Mouse (Mus musculus): ENCODE measurements at regions not wholly inside any gene's neighbourhood (a gene's known extent, or its start where the extent isn't known, plus 50 kb on each side); places are given as distances from the start of the nearest gene placed in this dataset.

GRCm38 (mm10) chr17:16571403-16571802, 492.5 kb upstream of the Zfp960 start:
- 53% methylated on average over 5 of the region's 5 CpGs for WGBS
- H3K9me3 ChIP-seq = no peaks in the 10 kb centered on the region
- H3K4me1 ChIP-seq = no peaks in the 10 kb centered on the region
- no peak overlapping the region for H3K4me3 ChIP-seq
- no peaks in the 10 kb centered on the region for H3K36me3 ChIP-seq
- no peak for DNase-seq (ENCODE audit: low spot score)
- H3K27ac ChIP-seq = no peak overlapping the region
- H3K27me3 ChIP-seq (ENCODE audit: insufficient read depth, poor library complexity, severe bottlenecking) = no peaks in the 10 kb centered on the region

DNA sequence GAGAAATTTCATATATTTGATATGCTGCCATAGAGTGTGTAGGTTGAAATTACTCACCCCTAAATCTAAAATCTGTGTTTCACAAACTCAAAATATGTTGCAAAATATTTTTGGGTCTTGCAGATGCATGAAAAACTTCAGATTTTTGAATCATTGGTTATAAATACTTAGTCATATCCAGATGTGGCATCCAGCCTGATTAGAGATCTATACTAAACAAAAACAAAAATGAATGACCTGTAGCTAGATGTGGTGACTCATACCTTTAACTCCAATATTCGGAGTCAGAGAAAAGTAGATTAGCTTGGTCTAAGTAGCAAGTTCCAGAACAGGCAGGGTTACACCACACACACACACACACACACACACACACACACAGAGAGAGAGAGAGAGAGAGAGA, 475.1 kb upstream of the Zfp960 start:
- no peak overlapping the region for H3K4me3 ChIP-seq
- 68% methylated on average over 1 of the region's 1 CpGs for WGBS
- no peaks in the 10 kb centered on the region for H3K4me1 ChIP-seq
- no peaks in the 10 kb centered on the region for H3K36me3 ChIP-seq
- no peak for DNase-seq (ENCODE audit: low spot score)
- H3K9me3 ChIP-seq = no peaks in the 10 kb centered on the region
- H3K27ac ChIP-seq = no peak overlapping the region
- no peaks in the 10 kb centered on the region for H3K27me3 ChIP-seq (ENCODE audit: insufficient read depth, poor library complexity, severe bottlenecking)

DNA sequence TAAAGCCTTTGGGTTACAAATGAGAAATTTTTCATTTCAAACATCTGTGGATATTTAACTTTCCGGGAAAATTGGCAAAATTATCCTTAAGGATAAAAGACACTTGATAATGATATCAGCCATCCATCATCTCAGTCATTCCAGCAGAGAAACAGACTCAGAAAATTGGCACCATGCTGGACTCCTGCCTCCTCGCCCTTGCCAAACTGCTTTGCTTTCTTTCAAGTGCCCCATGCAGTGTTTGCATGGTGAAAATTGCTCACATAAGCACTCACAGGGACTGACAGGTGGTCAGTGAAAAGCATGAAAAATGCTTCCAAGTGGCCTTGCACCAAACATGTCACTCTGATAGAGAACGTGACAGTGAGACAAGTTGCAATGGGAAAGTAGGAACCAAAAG, 464.2 kb upstream of the Zfp960 start:
- Histone ChIP-seq H3K27ac (no peak overlapping the region), H3K4me3 (no peak overlapping the region), H3K36me3 (no peaks in the 10 kb centered on the region), H3K4me1 (no peaks in the 10 kb centered on the region), H3K9me3 (no peaks in the 10 kb centered on the region), H3K27me3 (ENCODE audit: insufficient read depth, poor library complexity, severe bottlenecking) (no peaks in the 10 kb centered on the region)
- no peak for DNase-seq (ENCODE audit: low spot score)
- 51% methylated on average over 3 of the region's 3 CpGs for WGBS

DNA sequence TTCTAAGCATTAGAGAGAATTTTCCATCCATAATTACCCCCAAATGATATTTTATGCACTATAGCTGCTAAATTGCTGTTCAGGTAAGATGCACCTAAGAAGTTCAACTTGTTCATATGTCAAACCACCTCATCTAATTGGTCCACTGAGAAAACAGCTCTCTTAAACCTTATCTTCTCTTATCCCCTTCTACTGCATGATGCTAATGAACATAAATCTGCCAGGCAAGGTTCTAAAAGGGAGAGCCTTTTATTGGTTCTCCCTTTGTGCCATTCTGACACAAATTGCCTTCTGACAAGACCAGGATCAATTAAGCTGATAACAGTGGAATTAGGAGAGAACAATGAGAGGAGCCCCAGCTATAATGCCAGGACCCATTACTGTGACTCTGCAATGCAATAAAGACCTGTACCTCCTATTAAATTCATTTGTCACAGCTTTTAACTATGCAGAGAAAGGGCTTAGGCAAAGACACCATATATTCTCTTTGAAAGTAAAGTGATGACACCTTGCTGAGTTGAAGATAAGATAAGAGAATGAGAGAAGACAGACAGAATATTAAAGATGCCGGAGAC, 451.4 kb upstream of the Zfp960 start:
- Histone ChIP-seq H3K4me1 (no peaks in the 10 kb centered on the region), H3K27me3 (ENCODE audit: insufficient read depth, poor library complexity, severe bottlenecking) (no peaks in the 10 kb centered on the region), H3K27ac (no peak overlapping the region), H3K9me3 (no peaks in the 10 kb centered on the region), H3K4me3 (no peak overlapping the region), H3K36me3 (no peaks in the 10 kb centered on the region)
- 58% methylated on average over 1 of the region's 1 CpGs for WGBS
- no peak for DNase-seq (ENCODE audit: low spot score)

DNA sequence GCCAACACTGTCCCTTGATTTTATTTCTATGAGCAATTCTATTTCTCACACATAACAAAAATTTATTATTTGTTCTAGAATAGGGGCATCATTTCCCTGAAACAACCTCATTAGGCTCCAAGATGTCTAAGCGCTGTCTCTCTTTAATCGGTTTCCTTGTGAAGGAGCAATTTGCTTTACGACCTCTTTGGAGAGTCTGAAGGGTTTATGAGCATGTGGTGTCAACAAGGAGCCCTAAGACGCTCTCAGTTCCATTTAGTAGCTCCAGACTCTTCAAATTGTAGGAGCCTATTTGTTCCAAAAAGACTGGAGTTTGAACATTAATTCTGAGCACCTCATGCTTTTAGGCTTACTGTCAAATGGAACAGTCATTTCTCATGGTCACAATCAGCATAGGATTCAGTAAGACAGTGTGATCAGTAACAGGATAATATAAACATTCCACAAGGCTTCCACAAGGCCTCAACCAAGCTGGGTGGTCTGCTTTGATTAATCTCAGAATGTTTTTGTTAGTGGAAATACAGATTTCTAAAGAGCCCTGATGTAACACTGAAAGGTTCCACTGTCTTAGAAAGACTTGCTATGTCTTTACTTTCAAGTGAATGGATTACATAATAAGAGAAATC, 441.9 kb upstream of the Zfp960 start:
- H3K36me3 ChIP-seq = no peaks in the 10 kb centered on the region
- H3K4me3 ChIP-seq = no peak overlapping the region
- no peak for DNase-seq (ENCODE audit: low spot score)
- H3K4me1 ChIP-seq = no peaks in the 10 kb centered on the region
- 80% methylated on average over 4 of the region's 4 CpGs for WGBS
- H3K9me3 ChIP-seq = no peaks in the 10 kb centered on the region
- no peak overlapping the region for H3K27ac ChIP-seq
- H3K27me3 ChIP-seq (ENCODE audit: insufficient read depth, poor library complexity, severe bottlenecking) = no peaks in the 10 kb centered on the region

DNA sequence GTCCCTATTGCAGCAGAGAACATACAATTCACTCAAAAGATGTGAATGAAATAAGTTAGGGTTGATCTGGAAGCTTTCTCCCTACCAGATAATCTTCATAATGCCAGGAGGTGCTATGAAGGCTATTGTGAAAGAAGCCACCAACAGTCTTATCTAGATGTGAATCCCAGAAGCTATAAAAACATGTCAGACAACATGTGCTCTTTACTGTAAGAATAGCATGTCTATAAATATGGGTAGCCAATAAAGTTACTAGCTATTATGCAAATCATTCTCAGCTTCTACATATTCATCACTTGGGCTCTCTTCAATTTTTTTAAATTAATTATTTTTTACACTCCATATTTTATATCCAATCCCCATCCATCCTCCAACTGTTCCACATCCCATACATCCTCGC, 434.1 kb upstream of the Zfp960 start:
- H3K4me3 ChIP-seq = no peak overlapping the region
- no peak overlapping the region for H3K27ac ChIP-seq
- DNase-seq (ENCODE audit: low spot score) = no peak
- H3K27me3 ChIP-seq (ENCODE audit: insufficient read depth, poor library complexity, severe bottlenecking) = no peaks in the 10 kb centered on the region
- H3K4me1 ChIP-seq = no peaks in the 10 kb centered on the region
- H3K36me3 ChIP-seq = no peaks in the 10 kb centered on the region
- no peaks in the 10 kb centered on the region for H3K9me3 ChIP-seq
- WGBS = 60% methylated on average over 1 of the region's 1 CpGs

DNA sequence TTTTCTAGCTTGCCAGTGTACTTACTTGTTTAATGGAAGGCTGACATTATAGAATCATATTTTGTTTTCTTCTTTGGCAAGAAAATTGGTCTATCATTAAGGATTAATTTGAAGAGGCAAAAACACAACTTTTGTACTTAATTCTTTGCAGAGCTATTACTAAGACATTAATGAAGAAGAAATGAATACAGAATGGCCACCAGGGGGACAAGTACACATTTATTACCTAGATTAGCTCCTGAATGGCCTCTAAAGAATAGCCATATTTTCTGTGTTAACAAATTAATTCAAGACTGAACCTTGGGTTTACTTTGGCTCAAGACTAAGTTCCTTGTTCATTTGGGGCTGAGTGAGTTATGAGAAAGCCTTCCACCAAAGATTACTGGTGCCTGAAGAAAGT, 430.5 kb upstream of the Zfp960 start:
- no peaks in the 10 kb centered on the region for H3K27me3 ChIP-seq (ENCODE audit: insufficient read depth, poor library complexity, severe bottlenecking)
- no peak for DNase-seq (ENCODE audit: low spot score)
- no peaks in the 10 kb centered on the region for H3K9me3 ChIP-seq
- H3K36me3 ChIP-seq = no peaks in the 10 kb centered on the region
- H3K27ac ChIP-seq = no peak overlapping the region
- H3K4me3 ChIP-seq = no peak overlapping the region
- H3K4me1 ChIP-seq = no peaks in the 10 kb centered on the region

GRCm38 (mm10) chr17:16637463-16637862, 426.4 kb upstream of the Zfp960 start:
- DNase-seq (ENCODE audit: low spot score) = no peak
- Histone ChIP-seq H3K27ac (no peak overlapping the region), H3K4me1 (no peaks in the 10 kb centered on the region), H3K36me3 (no peaks in the 10 kb centered on the region), H3K9me3 (no peaks in the 10 kb centered on the region), H3K4me3 (no peak overlapping the region), H3K27me3 (ENCODE audit: insufficient read depth, poor library complexity, severe bottlenecking) (no peaks in the 10 kb centered on the region)

GRCm38 (mm10) chr17:16647942-16648341, 416.0 kb upstream of the Zfp960 start:
- no peaks in the 10 kb centered on the region for H3K36me3 ChIP-seq
- no peak for DNase-seq (ENCODE audit: low spot score)
- no peaks in the 10 kb centered on the region for H3K4me1 ChIP-seq
- 64% methylated on average over 1 of the region's 1 CpGs for WGBS
- no peaks in the 10 kb centered on the region for H3K27me3 ChIP-seq (ENCODE audit: insufficient read depth, poor library complexity, severe bottlenecking)
- no peak overlapping the region for H3K27ac ChIP-seq
- no peak overlapping the region for H3K4me3 ChIP-seq
- H3K9me3 ChIP-seq = no peaks in the 10 kb centered on the region

- no peaks in the 10 kb centered on the region for H3K36me3 ChIP-seq
- no peak overlapping the region for H3K27ac ChIP-seq
- H3K4me1 ChIP-seq = no peaks in the 10 kb centered on the region
- no peaks in the 10 kb centered on the region for H3K27me3 ChIP-seq (ENCODE audit: insufficient read depth, poor library complexity, severe bottlenecking)
- DNase-seq (ENCODE audit: low spot score) = no peak
- H3K9me3 ChIP-seq = no peaks in the 10 kb centered on the region
- no peak overlapping the region for H3K4me3 ChIP-seq
Observed at GRCm38 (mm10) chr17:16665253-16665652, 398.7 kb upstream of the Zfp960 start.

DNA sequence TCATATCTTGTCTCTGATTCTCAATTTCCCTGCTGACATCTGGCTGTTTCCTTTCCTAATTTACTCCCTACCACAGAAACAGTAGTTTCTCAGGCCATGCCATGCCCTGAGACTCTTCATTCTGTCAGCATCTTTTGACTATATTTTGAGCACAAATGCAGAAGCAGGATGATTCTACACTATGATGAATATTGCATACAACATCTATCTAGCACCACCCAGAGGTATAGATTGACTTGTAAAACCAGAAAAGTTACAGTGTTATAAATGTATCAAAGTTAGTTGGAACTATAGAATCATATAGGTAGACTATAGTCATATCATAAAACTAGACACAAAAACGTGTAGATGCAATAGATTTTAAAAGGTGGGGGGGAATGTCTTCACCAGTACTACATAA, 396.3 kb upstream of the Zfp960 start:
- H3K27ac ChIP-seq = no peak overlapping the region
- H3K4me1 ChIP-seq = no peaks in the 10 kb centered on the region
- H3K9me3 ChIP-seq = no peaks in the 10 kb centered on the region
- 54% methylated on average over 1 of the region's 1 CpGs for whole genome bisulfite sequencing
- no peak for DNase-seq (ENCODE audit: low spot score)
- H3K36me3 ChIP-seq = no peaks in the 10 kb centered on the region
- H3K27me3 ChIP-seq (ENCODE audit: insufficient read depth, poor library complexity, severe bottlenecking) = no peaks in the 10 kb centered on the region
- no peak overlapping the region for H3K4me3 ChIP-seq

DNA sequence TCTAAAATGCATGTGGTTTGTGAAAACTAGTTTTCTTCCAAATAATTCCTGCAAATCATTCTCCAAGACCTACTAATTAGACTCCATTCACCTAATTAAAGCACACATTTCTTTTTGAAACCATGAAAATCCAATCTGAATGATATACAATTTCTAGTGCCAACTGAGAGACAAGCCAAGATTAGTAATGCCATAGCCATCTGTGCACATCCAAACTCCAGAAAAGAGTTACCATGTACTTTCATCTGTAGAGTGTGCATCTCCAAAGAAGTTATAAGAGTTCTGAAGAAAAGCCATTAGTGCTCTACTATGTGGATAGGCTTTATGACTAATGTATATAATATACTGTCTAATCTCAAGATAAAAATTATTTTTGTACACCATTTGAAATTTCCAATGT, 359.7 kb upstream of the Zfp960 start:
- no peaks in the 10 kb centered on the region for H3K9me3 ChIP-seq
- H3K36me3 ChIP-seq = no peaks in the 10 kb centered on the region
- H3K4me3 ChIP-seq = no peak overlapping the region
- no peaks in the 10 kb centered on the region for H3K4me1 ChIP-seq
- DNase-seq (ENCODE audit: low spot score) = no peak
- H3K27ac ChIP-seq = no peak overlapping the region
- no peaks in the 10 kb centered on the region for H3K27me3 ChIP-seq (ENCODE audit: insufficient read depth, poor library complexity, severe bottlenecking)

DNA sequence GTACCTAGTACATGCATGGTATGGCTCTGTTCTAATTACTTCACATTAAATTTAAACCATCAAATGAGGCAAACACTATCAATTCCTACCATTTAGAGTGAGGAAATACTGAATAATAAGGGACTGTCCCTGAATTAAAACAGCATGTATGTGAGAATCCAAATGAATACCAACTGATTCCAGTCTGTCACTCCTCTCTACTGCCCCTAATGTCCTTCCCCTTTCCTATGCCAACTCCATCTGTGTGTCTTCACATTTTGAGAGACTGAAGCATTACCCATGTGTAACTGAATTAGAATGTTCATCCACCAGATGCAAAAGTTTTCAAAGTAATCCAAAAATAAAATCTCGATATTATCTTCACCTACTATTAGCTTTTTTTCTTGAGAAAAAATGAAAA, 358.0 kb upstream of the Zfp960 start:
- Histone ChIP-seq H3K9me3 (no peaks in the 10 kb centered on the region), H3K4me3 (no peak overlapping the region), H3K27ac (no peak overlapping the region), H3K4me1 (no peaks in the 10 kb centered on the region), H3K36me3 (no peaks in the 10 kb centered on the region), H3K27me3 (ENCODE audit: insufficient read depth, poor library complexity, severe bottlenecking) (no peaks in the 10 kb centered on the region)
- 75% methylated on average over 1 of the region's 1 CpGs for WGBS
- no peak for DNase-seq (ENCODE audit: low spot score)

GRCm38 (mm10) chr17:16726904-16727303, 337.0 kb upstream of the Zfp960 start:
- H3K27ac ChIP-seq = no peak overlapping the region
- H3K36me3 ChIP-seq = no peaks in the 10 kb centered on the region
- no peaks in the 10 kb centered on the region for H3K4me1 ChIP-seq
- H3K27me3 ChIP-seq (ENCODE audit: insufficient read depth, poor library complexity, severe bottlenecking) = no peaks in the 10 kb centered on the region
- 77% methylated on average over 2 of the region's 2 CpGs for WGBS
- H3K4me3 ChIP-seq = no peak overlapping the region
- DNase-seq (ENCODE audit: low spot score) = no peak
- no peaks in the 10 kb centered on the region for H3K9me3 ChIP-seq

All from heart, embryonic 10.5 days (tissue).